Mouse (Mus musculus): ENCODE results near the gene Dmgdh. TPM values are rescaled to one million over a fixed set of nuclear protein-coding genes. Genes with fewer than 3 reads are reported as not detected.

Dmgdh gene
- polyA plus RNA-seq, 1 experiment, result not detected

GRCm38 (mm10) chr13:93786051-93786450 is 111.8 kb downstream of the Dmgdh start:
- TF ChIP-seq GATA1 (IDR thresholded peaks at IDR 0.05; ENCODE audit: low read length), result no peak

- TF ChIP-seq GATA1 (IDR thresholded peaks at IDR 0.05; ENCODE audit: low read length), result no peak
Observed at GRCm38 (mm10) chr13:93787647-93788046, 113.4 kb downstream of the Dmgdh start.

- TF ChIP-seq GATA1 (IDR thresholded peaks at IDR 0.05; ENCODE audit: low read length), result no peak
Observed at GRCm38 (mm10) chr13:93792945-93793642, 118.9 kb downstream of the Dmgdh start.

DNA sequence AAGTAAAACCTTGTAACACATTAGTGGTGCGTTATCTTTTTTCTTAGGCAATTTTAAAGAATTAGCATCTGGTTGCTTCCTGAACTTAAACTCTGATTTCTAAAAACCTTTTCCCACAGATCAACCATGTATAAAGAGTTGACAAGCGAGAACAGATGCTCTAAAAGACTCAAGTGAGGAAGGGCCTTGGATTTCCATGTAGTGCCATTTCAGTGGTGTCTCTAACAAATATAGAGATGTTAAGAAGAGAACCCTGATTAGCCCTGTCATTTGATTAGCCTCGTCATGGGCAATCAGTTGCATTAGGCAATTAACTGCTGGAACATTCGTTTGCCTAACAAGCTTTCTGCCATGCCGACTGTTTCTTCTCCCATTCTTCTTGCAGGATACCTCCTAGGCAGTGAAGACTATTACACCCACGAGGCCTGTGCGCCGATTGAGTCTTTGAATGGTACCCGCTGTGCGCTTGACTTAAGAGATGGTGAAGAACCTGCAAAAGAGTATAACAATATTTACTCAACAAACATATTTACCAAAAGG is 119.5 kb downstream of the Dmgdh start:
- TF ChIP-seq GATA1 (IDR thresholded peaks at IDR 0.05; ENCODE audit: low read length), result no peak

- TF ChIP-seq GATA1 (IDR thresholded peaks at IDR 0.05; ENCODE audit: low read length), result no peak
Observed at GRCm38 (mm10) chr13:93797011-93797600, 122.9 kb downstream of the Dmgdh start.

Other genes starting within 250 kb of the Dmgdh start
- gene Jmy, start 174.6 kb upstream of the Dmgdh start, polyA plus RNA-seq (2012), result 25.6 and 29.2 TPM in 2 replicates
- not detected in 2 replicates for gene Bhmt, start 36.5 kb upstream of the Dmgdh start, polyA plus RNA-seq (2012)
- not detected in 2 replicates for gene Bhmt2, start 131 bp upstream of the Dmgdh start, polyA plus RNA-seq (2012)
- not detected in 2 replicates for gene Arsb, start 97.2 kb downstream of the Dmgdh start, polyA plus RNA-seq (2012)